Mouse (Mus musculus): ENCODE measurements around the gene Lars2. TPM values are rescaled to one million over a fixed set of nuclear protein-coding genes. Genes with fewer than 3 reads are reported as not detected.

Lars2 gene
- polyA plus RNA-seq, 1 experiment from 2014 or later: 1,378 TPM

GRCm38 (mm10) chr9:123457603-123458002 lies 90.9 kb downstream of the Lars2 start:
- ATAC-seq (ENCODE audit: insufficient number of reproducible peaks, insufficient read depth, low FRiP score, low read depth): no peak
- Histone ChIP-seq H3K27me3 (ENCODE audit: control insufficient read depth, insufficient read depth, low read length) (no peaks in the 10 kb centered on the region), H3K9me3 (ENCODE audit: control insufficient read depth, low read length) (no peaks in the 10 kb centered on the region), H3K4me1 (ENCODE audit: control insufficient read depth in 2 of 2, insufficient read depth in 2 of 2, low read length in 2 of 2) (peaks cover 12 to 19% of the 10 kb centered on the region in 2 experiments), H3K9ac (ENCODE audit: low read length) (no peak overlapping the region), H3K36me3 (ENCODE audit: control insufficient read depth, insufficient read depth, low read length) (peaks cover 37% of the 10 kb centered on the region), H3K4me2 (ENCODE audit: low read length) (no peak overlapping the region), H3K4me3 (ENCODE audit: control insufficient read depth in 1 of 2, insufficient read depth in 1 of 2, low read depth in 1 of 2, low read length in 2 of 2) (no peak overlapping the region), H3K27ac (replicated peaks in 1 of 2; ENCODE audit: control insufficient read depth in 1 of 2, insufficient read depth in 1 of 2, low read depth in 2 of 2, low read length in 2 of 2) (peak overlapping the region; percentile 57 to 86)
- WGBS: 28% methylated on average over 2 of the region's 2 CpGs

DNA sequence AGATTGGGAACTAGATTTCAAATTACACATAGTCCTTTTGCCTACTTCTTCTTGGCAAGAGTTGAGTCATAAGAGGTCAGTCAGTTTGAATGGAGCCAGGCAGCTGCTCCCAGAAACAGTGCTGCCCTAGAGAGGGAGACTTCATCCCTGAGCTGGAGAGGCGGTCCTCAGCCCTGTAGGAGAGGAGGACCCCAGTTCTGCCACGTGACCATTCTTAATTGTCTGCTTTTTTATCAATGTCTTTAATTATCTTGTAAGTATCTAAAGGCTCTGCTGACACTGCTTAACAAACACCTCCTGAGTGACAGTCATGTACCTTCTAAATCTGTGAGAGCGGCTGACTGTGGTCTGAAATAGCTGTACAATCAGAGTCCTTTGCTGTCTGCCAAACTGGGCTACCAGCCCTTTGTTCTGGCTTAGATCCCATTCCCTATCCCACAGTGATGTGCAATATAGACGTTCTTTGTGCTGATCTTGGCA lies 100.5 kb downstream of the Lars2 start:
- ATAC-seq (ENCODE audit: insufficient number of reproducible peaks, insufficient read depth, low FRiP score, low read depth): peak; percentile 72
- H3K9ac ChIP-seq (ENCODE audit: low read length): no peak overlapping the region

GRCm38 (mm10) chr9:123468406-123469085 lies 101.8 kb downstream of the Lars2 start:
- ATAC-seq (ENCODE audit: insufficient number of reproducible peaks, insufficient read depth, low FRiP score, low read depth): no peak
- peak overlapping the region in 1 of 2 experiments; percentile 1; a peak in 1 of 4 replicates for H3K27ac ChIP-seq (replicated peaks in 1 of 2; ENCODE audit: control insufficient read depth in 1 of 2, insufficient read depth in 1 of 2, low read depth in 2 of 2, low read length in 2 of 2)
- H3K4me1 ChIP-seq (ENCODE audit: control insufficient read depth in 2 of 2, insufficient read depth in 2 of 2, low read length in 2 of 2): peaks cover 12 to 37% of the 10 kb centered on the region in 2 experiments
- H3K27me3 ChIP-seq (ENCODE audit: control insufficient read depth, insufficient read depth, low read length): no peaks in the 10 kb centered on the region
- H3K4me2 ChIP-seq (ENCODE audit: low read length): no peak overlapping the region
- H3K4me3 ChIP-seq (ENCODE audit: control insufficient read depth in 1 of 2, insufficient read depth in 1 of 2, low read depth in 1 of 2, low read length in 2 of 2): no peak overlapping the region
- 48% methylated on average over 5 of the region's 5 CpGs for WGBS
- H3K9ac ChIP-seq (ENCODE audit: low read length): no peak overlapping the region
- no peaks in the 10 kb centered on the region for H3K36me3 ChIP-seq (ENCODE audit: control insufficient read depth, insufficient read depth, low read length)
- H3K9me3 ChIP-seq (ENCODE audit: control insufficient read depth, low read length): no peaks in the 10 kb centered on the region

More for the DNA sequence above, 100.5 kb downstream of the Lars2 start:
- Histone ChIP-seq H3K4me1 (ENCODE audit: control insufficient read depth in 2 of 2, insufficient read depth in 2 of 2, low read length in 2 of 2) (peaks cover 12 to 32% of the 10 kb centered on the region in 2 experiments), H3K36me3 (ENCODE audit: control insufficient read depth, insufficient read depth, low read length) (peaks cover 6% of the 10 kb centered on the region; the same call in 1 of the 2 replicates), H3K9me3 (ENCODE audit: control insufficient read depth, low read length) (no peaks in the 10 kb centered on the region), H3K4me2 (ENCODE audit: low read length) (peak overlapping the region; percentile 15; the same call in 1 of the 2 replicates), H3K27me3 (ENCODE audit: control insufficient read depth, insufficient read depth, low read length) (no peaks in the 10 kb centered on the region), H3K4me3 (ENCODE audit: control insufficient read depth in 1 of 2, insufficient read depth in 1 of 2, low read depth in 1 of 2, low read length in 2 of 2) (no peak overlapping the region), H3K27ac (replicated peaks in 1 of 2; ENCODE audit: control insufficient read depth in 1 of 2, insufficient read depth in 1 of 2, low read depth in 2 of 2, low read length in 2 of 2) (peak overlapping the region; percentile 50 to 81)
- 33% methylated on average over 4 of the region's 4 CpGs for WGBS

GRCm38 (mm10) chr9:123469087-123469486 lies 102.4 kb downstream of the Lars2 start:
- Histone ChIP-seq H3K9me3 (ENCODE audit: control insufficient read depth, low read length) (no peaks in the 10 kb centered on the region), H3K27ac (replicated peaks in 1 of 2; ENCODE audit: control insufficient read depth in 1 of 2, insufficient read depth in 1 of 2, low read depth in 2 of 2, low read length in 2 of 2) (peak overlapping the region in 1 of 2 experiments; percentile 1; a peak in 1 of 4 replicates)

GRCm38 (mm10) chr9:123473377-123473776 lies 106.7 kb downstream of the Lars2 start:
- no peak for ATAC-seq (ENCODE audit: insufficient number of reproducible peaks, insufficient read depth, low FRiP score, low read depth)

More at GRCm38 (mm10) chr9:123469087-123469486, 102.4 kb downstream of the Lars2 start:
- Histone ChIP-seq H3K27me3 (ENCODE audit: control insufficient read depth, insufficient read depth, low read length) (no peaks in the 10 kb centered on the region), H3K9ac (ENCODE audit: low read length) (no peak overlapping the region), H3K36me3 (ENCODE audit: control insufficient read depth, insufficient read depth, low read length) (no peaks in the 10 kb centered on the region), H3K4me1 (ENCODE audit: control insufficient read depth in 2 of 2, insufficient read depth in 2 of 2, low read length in 2 of 2) (peaks cover 12 to 37% of the 10 kb centered on the region in 2 experiments), H3K4me2 (ENCODE audit: low read length) (no peak overlapping the region), H3K4me3 (ENCODE audit: control insufficient read depth in 1 of 2, insufficient read depth in 1 of 2, low read depth in 1 of 2, low read length in 2 of 2) (no peak overlapping the region)
- no peak for ATAC-seq (ENCODE audit: insufficient number of reproducible peaks, insufficient read depth, low FRiP score, low read depth)

GRCm38 (mm10) chr9:123475569-123475968 lies 108.8 kb downstream of the Lars2 start:
- Histone ChIP-seq H3K9ac (ENCODE audit: low read length) (no peak overlapping the region), H3K27ac (replicated peaks in 1 of 2; ENCODE audit: control insufficient read depth in 1 of 2, insufficient read depth in 1 of 2, low read depth in 2 of 2, low read length in 2 of 2) (0 out of 4 replicates have a peak overlapping the region, but pooled peaks have one; percentile 2 to 6), H3K4me3 (ENCODE audit: control insufficient read depth in 1 of 2, insufficient read depth in 1 of 2, low read depth in 1 of 2, low read length in 2 of 2) (no peak overlapping the region), H3K9me3 (ENCODE audit: control insufficient read depth, low read length) (no peaks in the 10 kb centered on the region), H3K4me2 (ENCODE audit: low read length) (no peak overlapping the region), H3K36me3 (ENCODE audit: control insufficient read depth, insufficient read depth, low read length) (peaks cover 6% of the 10 kb centered on the region), H3K27me3 (ENCODE audit: control insufficient read depth, insufficient read depth, low read length) (no peaks in the 10 kb centered on the region), H3K4me1 (ENCODE audit: control insufficient read depth in 2 of 2, insufficient read depth in 2 of 2, low read length in 2 of 2) (peaks cover 15 to 25% of the 10 kb centered on the region in 2 experiments)
- ATAC-seq (ENCODE audit: insufficient number of reproducible peaks, insufficient read depth, low FRiP score, low read depth): no peak
- WGBS: 48% methylated on average over 1 of the region's 1 CpGs

More at GRCm38 (mm10) chr9:123473377-123473776, 106.7 kb downstream of the Lars2 start:
- H3K27me3 ChIP-seq (ENCODE audit: control insufficient read depth, insufficient read depth, low read length): no peaks in the 10 kb centered on the region
- H3K27ac ChIP-seq (replicated peaks in 1 of 2; ENCODE audit: control insufficient read depth in 1 of 2, insufficient read depth in 1 of 2, low read depth in 2 of 2, low read length in 2 of 2): peak overlapping the region in 1 of 2 experiments; percentile 41; a peak in 1 of 4 replicates
- no peaks in the 10 kb centered on the region for H3K9me3 ChIP-seq (ENCODE audit: control insufficient read depth, low read length)
- H3K36me3 ChIP-seq (ENCODE audit: control insufficient read depth, insufficient read depth, low read length): no peaks in the 10 kb centered on the region
- no peak overlapping the region for H3K4me2 ChIP-seq (ENCODE audit: low read length)
- no peak overlapping the region for H3K9ac ChIP-seq (ENCODE audit: low read length)
- H3K4me1 ChIP-seq (ENCODE audit: control insufficient read depth in 2 of 2, insufficient read depth in 2 of 2, low read length in 2 of 2): peaks cover 7 to 18% of the 10 kb centered on the region in 2 experiments
- no peak overlapping the region for H3K4me3 ChIP-seq (ENCODE audit: control insufficient read depth in 1 of 2, insufficient read depth in 1 of 2, low read depth in 1 of 2, low read length in 2 of 2)

- 1% methylated on average over 23 of the region's 29 CpGs for WGBS
- peaks cover 25 to 47% of the 10 kb centered on the region in 2 experiments for H3K4me1 ChIP-seq (ENCODE audit: control insufficient read depth in 2 of 2, insufficient read depth in 2 of 2, low read length in 2 of 2)
Measured at GRCm38 (mm10) chr9:123478031-123478585, 111.4 kb downstream of the Lars2 start.

More at GRCm38 (mm10) chr9:123478031-123478585, 111.4 kb downstream of the Lars2 start:
- Histone ChIP-seq H3K27me3 (ENCODE audit: control insufficient read depth, insufficient read depth, low read length) (no peaks in the 10 kb centered on the region), H3K4me3 (ENCODE audit: control insufficient read depth in 1 of 2, insufficient read depth in 1 of 2, low read depth in 1 of 2, low read length in 2 of 2) (peak overlapping the region; percentile 44 to 46), H3K4me2 (ENCODE audit: low read length) (peak overlapping the region; percentile 79), H3K27ac (replicated peaks in 1 of 2; ENCODE audit: control insufficient read depth in 1 of 2, insufficient read depth in 1 of 2, low read depth in 2 of 2, low read length in 2 of 2) (peak overlapping the region; percentile 19 to 71), H3K9ac (ENCODE audit: low read length) (peak overlapping the region; percentile 65), H3K36me3 (ENCODE audit: control insufficient read depth, insufficient read depth, low read length) (peaks cover 25% of the 10 kb centered on the region), H3K9me3 (ENCODE audit: control insufficient read depth, low read length) (no peaks in the 10 kb centered on the region)
- ATAC-seq (ENCODE audit: insufficient number of reproducible peaks, insufficient read depth, low FRiP score, low read depth): peak; percentile 48

Measured in heart, embryonic 14.5 days (tissue).